Mouse (Mus musculus) midbrain, embryonic 13.5 days (tissue): ENCODE measurements around the gene Saxo1. TPM values are rescaled to one million over a fixed set of nuclear protein-coding genes. Genes with fewer than 3 reads are reported as not detected.

Experiments used
- ATAC-seq: fragments of 200-750 bp; cut with Nextera tagmentation; 2 replicates; pipeline ENCODE4 v1.8.0; 2017; ENCODE audit warnings: mild to moderate bottlenecking, moderate TSS enrichment, moderate library complexity
- H3K27ac ChIP-seq: fragments of 300-500 bp; sonication (generic); 2 replicates; pipeline ENCODE4 v1.5.1; 2015; ENCODE audit warnings: inconsistent platforms, mild to moderate bottlenecking, moderate library complexity
- H3K27me3 ChIP-seq: fragments of 300-500 bp; sonication (generic); 2 replicates; pipeline ENCODE4 v1.6.1; 2015; ENCODE audit warnings: mild to moderate bottlenecking, inconsistent platforms
- H3K36me3 ChIP-seq: fragments of 300-500 bp; sonication (generic); 2 replicates; pipeline ENCODE4 v1.6.1; 2015; ENCODE audit warnings: mild to moderate bottlenecking, inconsistent platforms
- H3K4me1 ChIP-seq: fragments of 300-500 bp; sonication (generic); replicated peaks from 2 replicates; pipeline ENCODE4 v1.6.1; 2015; ENCODE audit warnings: inconsistent platforms
- H3K4me2 ChIP-seq: fragments of 300-500 bp; sonication (generic); replicated peaks from 2 replicates; pipeline ENCODE4 v1.6.1; 2015; ENCODE audit warnings: moderate library complexity, mild to moderate bottlenecking, inconsistent platforms
- H3K4me3 ChIP-seq: fragments of 300-500 bp; sonication (generic); replicated peaks from 2 replicates; pipeline ENCODE4 v1.5.1; 2015; ENCODE audit warnings: mild to moderate bottlenecking, inconsistent platforms
- H3K9ac ChIP-seq: fragments of 300-500 bp; sonication (generic); replicated peaks from 2 replicates; pipeline ENCODE4 v1.6.1; 2015; ENCODE audit warnings: mild to moderate bottlenecking, inconsistent platforms
- H3K9me3 ChIP-seq: fragments of 300-500 bp; sonication (generic); 2 replicates; pipeline ENCODE4 v1.6.1; 2016; ENCODE audit warnings: mild to moderate bottlenecking, inconsistent platforms
- WGBS: fragments of 180-500 bp; shearing (Covaris S2); methylation state at CpG from one replicate; pipeline ENCODE4 v1.1.7; 2015; 5-methylcytosine and 5-hydroxymethylcytosine counted together
- polyA plus RNA-seq: library from polyadenylated mRNA; unstranded; fragments of >200 nt; fragmentation: Nextera tagmentation; extraction: Ambion mirVana; gene quantifications from 2 replicates; pipeline ENCODE4 v1.2.1, GENCODE M21; 2015

The Saxo1 gene
- polyA plus RNA-seq, 1 experiment from 2014 or later, result not detected

DNA sequence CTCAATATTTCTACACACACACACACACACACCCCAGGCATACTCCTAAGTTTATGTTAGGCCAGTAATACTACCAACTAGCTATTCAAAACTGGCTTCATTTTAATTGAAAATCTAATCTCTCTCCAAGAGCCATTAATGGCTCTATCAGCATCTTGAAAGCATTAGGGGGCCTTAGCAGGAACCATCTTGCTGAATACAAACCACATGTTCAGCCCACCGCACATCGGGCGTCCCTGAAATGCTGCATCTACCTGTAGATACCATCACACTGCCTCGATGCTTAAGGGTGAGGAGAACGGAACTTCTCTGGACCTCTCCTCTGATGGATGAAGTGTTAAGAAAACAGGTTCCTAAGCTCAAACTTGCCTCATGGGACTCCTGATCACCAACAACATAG lies 93.3 kb downstream of the Saxo1 start:
- no peak overlapping the region for H3K4me3 ChIP-seq
- no peak overlapping the region for H3K4me2 ChIP-seq
- H3K36me3 ChIP-seq, result no peaks in the 10 kb centered on the region
- H3K27me3 ChIP-seq, result no peaks in the 10 kb centered on the region
- H3K4me1 ChIP-seq, result no peaks in the 10 kb centered on the region
- no peak overlapping the region for H3K9ac ChIP-seq
- WGBS, result 92% methylated on average over 5 of the region's 5 CpGs
- ATAC-seq, result no peak
- no peak overlapping the region for H3K27ac ChIP-seq
- H3K9me3 ChIP-seq, result no peaks in the 10 kb centered on the region

GRCm38 (mm10) chr4:86450468-86450867 lies 107.7 kb downstream of the Saxo1 start:
- H3K4me2 ChIP-seq, result no peak overlapping the region
- no peaks in the 10 kb centered on the region for H3K9me3 ChIP-seq
- no peak overlapping the region for H3K27ac ChIP-seq
- H3K27me3 ChIP-seq, result no peaks in the 10 kb centered on the region
- WGBS, result 90% methylated on average over 3 of the region's 3 CpGs
- no peaks in the 10 kb centered on the region for H3K4me1 ChIP-seq
- no peak for ATAC-seq
- no peaks in the 10 kb centered on the region for H3K36me3 ChIP-seq
- H3K4me3 ChIP-seq, result no peak overlapping the region
- no peak overlapping the region for H3K9ac ChIP-seq

DNA sequence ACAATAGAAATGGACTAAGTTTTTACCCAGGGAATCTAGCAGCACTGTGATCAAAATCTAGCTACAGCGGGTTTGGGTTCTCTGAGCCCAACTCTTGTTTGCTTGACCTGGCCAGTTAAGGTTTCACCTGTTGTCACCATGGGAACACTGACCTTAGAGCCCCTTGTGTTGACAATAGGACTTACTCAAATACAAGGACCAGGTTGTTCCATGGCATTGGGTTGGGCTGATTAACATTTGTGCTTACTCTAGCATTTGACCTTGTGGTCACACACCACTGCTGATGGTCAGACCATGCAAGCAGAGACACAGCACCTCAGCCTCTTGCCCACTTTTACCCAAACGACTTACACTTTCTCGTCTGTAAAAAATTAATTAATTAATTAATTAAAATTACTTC lies 121.8 kb downstream of the Saxo1 start:
- Histone ChIP-seq H3K27ac (no peak overlapping the region), H3K27me3 (no peaks in the 10 kb centered on the region), H3K9me3 (no peaks in the 10 kb centered on the region), H3K4me3 (no peak overlapping the region), H3K9ac (no peak overlapping the region), H3K4me1 (no peaks in the 10 kb centered on the region), H3K36me3 (no peaks in the 10 kb centered on the region), H3K4me2 (no peak overlapping the region)
- no peak for ATAC-seq
- WGBS, result 92% methylated on average over 3 of the region's 3 CpGs

- no peaks in the 10 kb centered on the region for H3K4me1 ChIP-seq
- 94% methylated on average over 3 of the region's 3 CpGs for WGBS
- no peaks in the 10 kb centered on the region for H3K36me3 ChIP-seq
Measured at GRCm38 (mm10) chr4:86435631-86436030, 122.5 kb downstream of the Saxo1 start.

DNA sequence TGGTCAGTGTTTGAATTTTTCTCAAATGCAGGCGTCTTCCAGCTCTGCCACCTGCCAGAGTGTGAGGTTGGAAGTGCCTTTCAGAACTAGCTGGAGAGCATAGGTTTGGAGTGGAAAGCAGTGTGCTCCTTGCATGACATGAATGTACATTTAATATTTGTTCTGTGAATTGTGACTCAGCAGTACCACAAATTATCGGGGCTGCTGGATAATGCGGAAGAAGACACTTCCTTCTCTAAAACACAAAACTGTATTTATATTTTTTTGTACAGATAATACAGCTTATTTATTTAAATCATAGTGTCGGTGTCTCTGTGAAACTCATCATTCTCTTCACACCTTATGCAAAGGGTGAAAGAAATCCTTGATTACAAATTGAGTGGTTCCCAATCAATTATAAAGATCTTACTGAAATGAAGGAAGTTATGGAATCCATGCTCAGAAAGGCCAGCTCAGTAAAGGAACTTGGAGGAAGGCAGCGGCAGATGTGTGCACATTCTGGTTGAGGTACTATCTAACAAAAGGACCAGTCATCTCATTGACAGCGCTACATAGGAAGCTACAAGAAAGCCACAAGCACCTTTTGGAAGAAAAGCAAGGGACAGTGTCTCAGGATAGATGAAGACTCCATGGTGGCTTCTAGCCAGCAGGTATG lies 129.9 kb downstream of the Saxo1 start:
- no peaks in the 10 kb centered on the region for H3K9me3 ChIP-seq
- no peak overlapping the region for H3K27ac ChIP-seq
- no peak for ATAC-seq
- H3K27me3 ChIP-seq, result no peaks in the 10 kb centered on the region
- no peak overlapping the region for H3K4me2 ChIP-seq
- no peak overlapping the region for H3K9ac ChIP-seq
- H3K36me3 ChIP-seq, result no peaks in the 10 kb centered on the region
- H3K4me1 ChIP-seq, result no peaks in the 10 kb centered on the region
- H3K4me3 ChIP-seq, result no peak overlapping the region
- WGBS, result 92% methylated on average over 6 of the region's 6 CpGs

More at GRCm38 (mm10) chr4:86435631-86436030, 122.5 kb downstream of the Saxo1 start:
- Histone ChIP-seq H3K4me3 (no peak overlapping the region), H3K4me2 (no peak overlapping the region), H3K9me3 (no peaks in the 10 kb centered on the region), H3K27me3 (no peaks in the 10 kb centered on the region), H3K27ac (no peak overlapping the region), H3K9ac (no peak overlapping the region)
- no peak for ATAC-seq

- Histone ChIP-seq H3K27ac (no peak overlapping the region), H3K4me3 (no peak overlapping the region), H3K36me3 (no peaks in the 10 kb centered on the region), H3K4me1 (no peaks in the 10 kb centered on the region), H3K9me3 (no peaks in the 10 kb centered on the region), H3K27me3 (no peaks in the 10 kb centered on the region), H3K4me2 (no peak overlapping the region), H3K9ac (no peak overlapping the region)
- WGBS, result 78% methylated on average over 5 of the region's 5 CpGs
- ATAC-seq, result no peak
Measured at GRCm38 (mm10) chr4:86427312-86427711, 130.8 kb downstream of the Saxo1 start.

DNA sequence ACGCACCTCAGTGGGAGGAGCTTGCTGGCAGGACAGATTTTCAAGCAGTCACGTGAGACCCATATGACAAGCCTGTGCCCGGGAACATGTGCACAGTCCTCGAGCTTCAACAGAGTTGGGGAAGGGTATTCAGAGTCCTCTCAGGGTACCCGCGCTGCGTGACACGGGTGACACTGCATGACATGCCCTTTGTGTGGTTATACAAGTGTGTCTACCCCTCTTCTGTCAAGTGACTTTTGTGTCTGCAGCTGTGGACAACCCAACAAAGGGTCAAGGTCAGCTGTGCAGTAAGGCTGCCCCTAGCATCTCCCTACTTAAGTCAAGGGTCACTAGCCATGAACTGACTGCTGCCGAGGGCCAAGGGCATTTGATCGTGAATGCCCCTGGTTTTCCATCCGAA lies 131.6 kb downstream of the Saxo1 start:
- H3K4me1 ChIP-seq, result no peaks in the 10 kb centered on the region
- no peaks in the 10 kb centered on the region for H3K36me3 ChIP-seq
- H3K27ac ChIP-seq, result no peak overlapping the region
- H3K4me3 ChIP-seq, result no peak overlapping the region
- H3K9ac ChIP-seq, result no peak overlapping the region
- ATAC-seq, result peak; percentile 48; the same call in 1 of the 2 replicates
- no peak overlapping the region for H3K4me2 ChIP-seq
- H3K9me3 ChIP-seq, result no peaks in the 10 kb centered on the region
- H3K27me3 ChIP-seq, result no peaks in the 10 kb centered on the region
- 55% methylated on average over 11 of the region's 11 CpGs for WGBS

GRCm38 (mm10) chr4:86425581-86425980 lies 132.5 kb downstream of the Saxo1 start:
- H3K9ac ChIP-seq, result no peak overlapping the region
- no peak overlapping the region for H3K4me2 ChIP-seq
- H3K36me3 ChIP-seq, result no peaks in the 10 kb centered on the region
- 91% methylated on average over 7 of the region's 7 CpGs for WGBS
- H3K27ac ChIP-seq, result no peak overlapping the region
- no peaks in the 10 kb centered on the region for H3K4me1 ChIP-seq
- no peaks in the 10 kb centered on the region for H3K9me3 ChIP-seq
- H3K4me3 ChIP-seq, result no peak overlapping the region
- no peaks in the 10 kb centered on the region for H3K27me3 ChIP-seq
- ATAC-seq, result no peak

- H3K4me2 ChIP-seq, result no peak overlapping the region
- WGBS, result 74% methylated on average over 6 of the region's 6 CpGs
- no peak overlapping the region for H3K4me3 ChIP-seq
- no peak for ATAC-seq
- no peaks in the 10 kb centered on the region for H3K36me3 ChIP-seq
- no peaks in the 10 kb centered on the region for H3K9me3 ChIP-seq
- no peak overlapping the region for H3K27ac ChIP-seq
- H3K27me3 ChIP-seq, result no peaks in the 10 kb centered on the region
- H3K4me1 ChIP-seq, result no peaks in the 10 kb centered on the region
- no peak overlapping the region for H3K9ac ChIP-seq
Measured at GRCm38 (mm10) chr4:86422586-86422985, 135.5 kb downstream of the Saxo1 start.

- 79% methylated on average over 15 of the region's 15 CpGs for WGBS
- Histone ChIP-seq H3K9ac (no peak overlapping the region), H3K9me3 (no peaks in the 10 kb centered on the region), H3K4me2 (no peak overlapping the region), H3K27ac (no peak overlapping the region), H3K36me3 (no peaks in the 10 kb centered on the region), H3K4me1 (no peaks in the 10 kb centered on the region), H3K4me3 (no peak overlapping the region), H3K27me3 (no peaks in the 10 kb centered on the region)
- ATAC-seq, result no peak
Measured at GRCm38 (mm10) chr4:86416401-86417025, 141.6 kb downstream of the Saxo1 start.

- 57% methylated on average over 3 of the region's 3 CpGs for WGBS
- no peak for ATAC-seq
- Histone ChIP-seq H3K27ac (no peak overlapping the region), H3K4me3 (no peak overlapping the region), H3K4me2 (no peak overlapping the region), H3K4me1 (no peaks in the 10 kb centered on the region), H3K9me3 (no peaks in the 10 kb centered on the region), H3K27me3 (no peaks in the 10 kb centered on the region), H3K36me3 (no peaks in the 10 kb centered on the region), H3K9ac (no peak overlapping the region)
Measured at GRCm38 (mm10) chr4:86413388-86413787, 144.7 kb downstream of the Saxo1 start.

GRCm38 (mm10) chr4:86410946-86411345 lies 147.2 kb downstream of the Saxo1 start:
- H3K9ac ChIP-seq, result no peak overlapping the region
- no peak overlapping the region for H3K4me3 ChIP-seq
- no peaks in the 10 kb centered on the region for H3K27me3 ChIP-seq
- WGBS, result 93% methylated on average over 3 of the region's 3 CpGs
- no peaks in the 10 kb centered on the region for H3K36me3 ChIP-seq
- no peak overlapping the region for H3K27ac ChIP-seq
- H3K4me1 ChIP-seq, result no peaks in the 10 kb centered on the region
- no peaks in the 10 kb centered on the region for H3K9me3 ChIP-seq
- no peak overlapping the region for H3K4me2 ChIP-seq
- no peak for ATAC-seq

- no peak for ATAC-seq
- Histone ChIP-seq H3K27ac (no peak overlapping the region), H3K4me3 (no peak overlapping the region)
Measured at GRCm38 (mm10) chr4:86408421-86408820, 149.7 kb downstream of the Saxo1 start.

More at GRCm38 (mm10) chr4:86408421-86408820, 149.7 kb downstream of the Saxo1 start:
- Histone ChIP-seq H3K36me3 (no peaks in the 10 kb centered on the region), H3K27me3 (no peaks in the 10 kb centered on the region), H3K9ac (no peak overlapping the region), H3K9me3 (no peaks in the 10 kb centered on the region), H3K4me1 (no peaks in the 10 kb centered on the region), H3K4me2 (no peak overlapping the region)
- 94% methylated on average over 9 of the region's 9 CpGs for WGBS
